Mouse (Mus musculus) hindbrain, embryonic 16.5 days (tissue): Measurements from ENCODE around the gene Dstn. TPM values are rescaled to one million over a fixed set of nuclear protein-coding genes. Genes with fewer than 3 reads are reported as not detected.
A peak's percentile ranks its signal among the peaks of the same experiment; 100 is the strongest.

ENCODE experiments used
- ATAC-seq: fragments of 200-750 bp; cut with Nextera tagmentation; 2 replicates; pipeline ENCODE4 v1.8.0; 2017; ENCODE audit warnings: moderate TSS enrichment, moderate library complexity
- H3K27ac ChIP-seq: fragments of 300-500 bp; sonication (generic); 2 replicates; pipeline ENCODE4 v1.5.1; 2014; ENCODE audit warnings: low read depth, mild to moderate bottlenecking, control low read depth, low read length, moderate library complexity
- H3K27me3 ChIP-seq: fragments of 300-500 bp; sonication (generic); replicated peaks from 2 replicates; pipeline ENCODE4 v1.6.1; 2014; ENCODE audit warnings: low read length; ENCODE audit not compliant: control insufficient read depth, insufficient read depth
- H3K36me3 ChIP-seq: fragments of 300-500 bp; sonication (generic); 2 replicates; pipeline ENCODE4 v1.6.1; 2014; ENCODE audit warnings: mild to moderate bottlenecking, low read length, moderate library complexity, mixed read lengths; ENCODE audit not compliant: control insufficient read depth, insufficient read depth
- H3K4me1 ChIP-seq: fragments of 300-500 bp; sonication (generic); 2 replicates; pipeline ENCODE4 v1.6.1; 2014; ENCODE audit warnings: low read depth, low read length; ENCODE audit not compliant: control insufficient read depth, insufficient read depth
- H3K4me2 ChIP-seq: fragments of 300-500 bp; sonication (generic); 2 replicates; pipeline ENCODE4 v1.6.1; 2014; ENCODE audit warnings: mild to moderate bottlenecking, low read length, control low read depth, moderate library complexity
- H3K4me3 ChIP-seq: fragments of 300-500 bp; sonication (generic); 2 replicates; pipeline ENCODE4 v1.5.1; 2014; ENCODE audit warnings: mild to moderate bottlenecking, low read length, control low read depth, moderate library complexity
- H3K9ac ChIP-seq: fragments of 300-500 bp; sonication (generic); 2 replicates; pipeline ENCODE4 v1.6.1; 2014; ENCODE audit warnings: low read depth, mild to moderate bottlenecking, control low read depth, low read length, moderate library complexity
- H3K9me3 ChIP-seq: fragments of 300-500 bp; sonication (generic); 2 replicates; pipeline ENCODE4 v1.6.1; 2014; ENCODE audit warnings: mild to moderate bottlenecking, low read length, moderate library complexity; ENCODE audit not compliant: control insufficient read depth
- whole genome bisulfite sequencing: fragments of 180-500 bp; shearing (Covaris S2); extraction: QIAGEN DNeasy Blood & Tissue Kit; methylation state at CpG from one replicate; pipeline ENCODE4 v1.1.7; 2014; 5-methylcytosine and 5-hydroxymethylcytosine counted together
- polyA plus RNA-seq: library from polyadenylated mRNA; unstranded; fragments of >200 nt; fragmentation: Nextera tagmentation; extraction: Ambion mirVana; gene quantifications from 2 replicates; pipeline ENCODE4 v1.2.1, GENCODE M21; 2015

Dstn gene
- polyA plus RNA-seq, 1 experiment from 2014 or later: 431 TPM

GRCm38 (mm10) chr2:143912199-143912598 lies 2.9 kb upstream of the Dstn start:
- 85% methylated on average over 2 of the region's 2 CpGs for WGBS
- H3K36me3 ChIP-seq: no peaks in the 10 kb centered on the region
- H3K4me2 ChIP-seq: no peak overlapping the region
- H3K4me3 ChIP-seq: no peak overlapping the region
- no peak for ATAC-seq
- no peaks in the 10 kb centered on the region for H3K9me3 ChIP-seq
- no peaks in the 10 kb centered on the region for H3K27me3 ChIP-seq
- H3K4me1 ChIP-seq: peaks cover 9% of the 10 kb centered on the region
- no peak overlapping the region for H3K9ac ChIP-seq
- no peak overlapping the region for H3K27ac ChIP-seq

GRCm38 (mm10) chr2:143914221-143914620 lies 899 bp upstream of the Dstn start:
- WGBS: 6% methylated on average over 10 of the region's 10 CpGs
- Histone ChIP-seq H3K4me3 (peak overlapping the region; percentile 65), H3K9ac (peak overlapping the region; percentile 83), H3K27me3 (no peaks in the 10 kb centered on the region), H3K4me2 (peak overlapping the region; percentile 70), H3K27ac (peak overlapping the region; percentile 86), H3K9me3 (no peaks in the 10 kb centered on the region), H3K36me3 (no peaks in the 10 kb centered on the region), H3K4me1 (peaks cover 25% of the 10 kb centered on the region)
- ATAC-seq: no peak

- H3K27ac ChIP-seq: peak overlapping the region; percentile 86
- H3K9ac ChIP-seq: peak overlapping the region; percentile 83
- no peaks in the 10 kb centered on the region for H3K36me3 ChIP-seq
- 0% methylated on average over 32 of the region's 32 CpGs for WGBS
- no peaks in the 10 kb centered on the region for H3K27me3 ChIP-seq
- peak; percentile 20 for ATAC-seq
- no peaks in the 10 kb centered on the region for H3K9me3 ChIP-seq
- peak overlapping the region; percentile 76 for H3K4me2 ChIP-seq
- peak overlapping the region; percentile 65 for H3K4me3 ChIP-seq
- peaks cover 26% of the 10 kb centered on the region for H3K4me1 ChIP-seq
Observed at GRCm38 (mm10) chr2:143915600-143916135, 548 bp downstream of the Dstn start.

GRCm38 (mm10) chr2:143916229-143916628 lies 1.1 kb downstream of the Dstn start:
- 8% methylated on average over 5 of the region's 5 CpGs for WGBS
- Histone ChIP-seq H3K4me3 (peak overlapping the region; percentile 65), H3K9me3 (no peaks in the 10 kb centered on the region), H3K27ac (peak overlapping the region; percentile 86), H3K9ac (peak overlapping the region; percentile 83), H3K36me3 (no peaks in the 10 kb centered on the region), H3K4me2 (peak overlapping the region; percentile 76), H3K27me3 (no peaks in the 10 kb centered on the region), H3K4me1 (peaks cover 26% of the 10 kb centered on the region)
- no peak for ATAC-seq

- Histone ChIP-seq H3K9ac (no peak overlapping the region; the same call in 1 of the 2 replicates), H3K9me3 (no peaks in the 10 kb centered on the region), H3K4me3 (no peak overlapping the region), H3K36me3 (no peaks in the 10 kb centered on the region), H3K4me1 (peaks cover 26% of the 10 kb centered on the region), H3K27ac (no peak overlapping the region), H3K27me3 (no peaks in the 10 kb centered on the region), H3K4me2 (peak overlapping the region; percentile 29)
- ATAC-seq: no peak
- 73% methylated on average over 5 of the region's 5 CpGs for WGBS
Observed at GRCm38 (mm10) chr2:143917622-143918021, 2.5 kb downstream of the Dstn start.

GRCm38 (mm10) chr2:143918831-143919502 lies 3.8 kb downstream of the Dstn start:
- no peak for ATAC-seq
- Histone ChIP-seq H3K4me1 (peaks cover 26% of the 10 kb centered on the region), H3K9ac (no peak overlapping the region), H3K9me3 (no peaks in the 10 kb centered on the region), H3K27me3 (no peaks in the 10 kb centered on the region), H3K4me2 (no peak overlapping the region), H3K4me3 (no peak overlapping the region), H3K27ac (no peak overlapping the region), H3K36me3 (no peaks in the 10 kb centered on the region)
- WGBS: 70% methylated on average over 4 of the region's 4 CpGs

- no peaks in the 10 kb centered on the region for H3K27me3 ChIP-seq
- ATAC-seq: no peak
- 72% methylated on average over 7 of the region's 7 CpGs for WGBS
- H3K4me3 ChIP-seq: no peak overlapping the region
- no peak overlapping the region for H3K27ac ChIP-seq
- H3K36me3 ChIP-seq: no peaks in the 10 kb centered on the region
- H3K4me1 ChIP-seq: peaks cover 2% of the 10 kb centered on the region
- no peak overlapping the region for H3K9ac ChIP-seq
- no peaks in the 10 kb centered on the region for H3K9me3 ChIP-seq
- H3K4me2 ChIP-seq: no peak overlapping the region
Observed at GRCm38 (mm10) chr2:143924085-143924484, 9.0 kb downstream of the Dstn start.

GRCm38 (mm10) chr2:143925826-143926225 lies 10.7 kb downstream of the Dstn start:
- no peak overlapping the region for H3K4me2 ChIP-seq
- no peaks in the 10 kb centered on the region for H3K27me3 ChIP-seq
- 97% methylated on average over 6 of the region's 6 CpGs for WGBS
- H3K9ac ChIP-seq: no peak overlapping the region
- H3K4me3 ChIP-seq: no peak overlapping the region
- no peaks in the 10 kb centered on the region for H3K36me3 ChIP-seq
- no peaks in the 10 kb centered on the region for H3K9me3 ChIP-seq
- H3K27ac ChIP-seq: no peak overlapping the region
- ATAC-seq: no peak
- H3K4me1 ChIP-seq: peaks cover 4% of the 10 kb centered on the region; the same call in 1 of the 2 replicates

- Histone ChIP-seq H3K9me3 (no peaks in the 10 kb centered on the region), H3K27me3 (no peaks in the 10 kb centered on the region), H3K36me3 (no peaks in the 10 kb centered on the region), H3K4me3 (no peak overlapping the region), H3K4me1 (peaks cover 4% of the 10 kb centered on the region), H3K27ac (no peak overlapping the region), H3K9ac (no peak overlapping the region), H3K4me2 (no peak overlapping the region)
- no peak for ATAC-seq
- 64% methylated on average over 3 of the region's 3 CpGs for WGBS
Observed at GRCm38 (mm10) chr2:143929607-143930311, 14.6 kb downstream of the Dstn start.
